Mouse (Mus musculus) C2C12 (cell line): ENCODE data around the gene Pigc. TPM values are rescaled to one million over a fixed set of nuclear protein-coding genes. Genes with fewer than 3 reads are reported as not detected.
A peak's percentile ranks its signal among the peaks of the same experiment; 100 is the strongest.

Experiments used
- H3K27me3 ChIP-seq: one replicate; pipeline ENCODE4 v1.6.1; 2011; ENCODE audit not compliant: control insufficient read depth, insufficient read depth, insufficient read length
- H3K36me3 ChIP-seq: one replicate; pipeline ENCODE4 v1.6.1; 2011; ENCODE audit not compliant: control insufficient read depth, insufficient read depth
- H3K4me3 ChIP-seq: one replicate; pipeline ENCODE4 v1.5.1; 2011; ENCODE audit warnings: mild to moderate bottlenecking, control low read depth; ENCODE audit not compliant: poor library complexity, insufficient read depth, severe bottlenecking
- H3K79me2 ChIP-seq: one replicate; pipeline ENCODE4 v1.6.1; 2011; ENCODE audit not compliant: control insufficient read depth, insufficient read depth
- H3K79me3 ChIP-seq: one replicate; pipeline ENCODE4 v1.6.1; 2011; ENCODE audit warnings: low read depth, control low read depth
- H3ac ChIP-seq: one replicate; pipeline ENCODE3; 2011; ENCODE audit warnings: low read depth; ENCODE audit not compliant: control insufficient read depth, insufficient read length
- CEBPB ChIP-seq: IDR thresholded peaks from one replicate; pipeline ENCODE4 v1.6.1; 2011; ENCODE audit warnings: low read depth, mild to moderate bottlenecking, control low read depth, moderate library complexity
- CTCF ChIP-seq: IDR thresholded peaks from one replicate; pipeline ENCODE4 v1.5.1; 2011; ENCODE audit not compliant: control insufficient read depth, insufficient read depth, insufficient read length
- FOSL1 ChIP-seq: IDR thresholded peaks from one replicate; pipeline ENCODE4 v1.8.0; 2011; ENCODE audit warnings: mild to moderate bottlenecking, low read length; ENCODE audit not compliant: poor library complexity, insufficient read depth, severe bottlenecking
- MAX ChIP-seq: IDR thresholded peaks from one replicate; pipeline ENCODE4 v1.6.1; 2011; ENCODE audit warnings: mild to moderate bottlenecking, control low read depth
- MYOD1 ChIP-seq: IDR thresholded peaks from one replicate; pipeline ENCODE4 v1.6.1; 2011; ENCODE audit warnings: low read depth; ENCODE audit not compliant: control insufficient read depth, insufficient read length
- MYOG ChIP-seq: IDR thresholded peaks from one replicate; pipeline ENCODE4 v1.6.1; 2011; ENCODE audit not compliant: control insufficient read depth, insufficient read length; ENCODE audit errors: extremely low read depth
- USF1 ChIP-seq: IDR thresholded peaks from one replicate; pipeline ENCODE4 v1.6.1; 2011; ENCODE audit warnings: low read depth, mild to moderate bottlenecking, control low read depth, moderate library complexity
- polyA plus RNA-seq: library from polyadenylated mRNA; unstranded; fragments of >200 nt; fragmentation: generic; extraction: Trizol; gene quantifications from one replicate; pipeline ENCODE4 v1.2.1, GENCODE M21; 2012; ENCODE audit warnings: missing spikeins

Gene Pigc
- polyA plus RNA-seq, 1 experiment = 9.2 TPM

- Histone ChIP-seq H3ac (no peak overlapping the region), H3K36me3 (no peaks in the 10 kb centered on the region), H3K27me3 (no peaks in the 10 kb centered on the region), H3K4me3 (no peak overlapping the region), H3K79me2 (no peaks in the 10 kb centered on the region), H3K79me3 (no peaks in the 10 kb centered on the region)
- TF ChIP-seq MYOD1 (no peak), USF1 (no peak), MAX (no peak), CEBPB (no peak), FOSL1 (no peak), CTCF (no peak), MYOG (no peak)
Measured at GRCm38 (mm10) chr1:162001328-162001727, 32.3 kb downstream of the Pigc start.

GRCm38 (mm10) chr1:162003729-162004517, 34.9 kb downstream of the Pigc start:
- H3K36me3 ChIP-seq = no peaks in the 10 kb centered on the region
- TF ChIP-seq CTCF (no peak), USF1 (peak; percentile 2), MYOG (no peak), FOSL1 (no peak)
- H3K79me3 ChIP-seq = no peaks in the 10 kb centered on the region
- no peak overlapping the region for H3K4me3 ChIP-seq
- H3ac ChIP-seq = no peak overlapping the region
- no peaks in the 10 kb centered on the region for H3K79me2 ChIP-seq
- no peaks in the 10 kb centered on the region for H3K27me3 ChIP-seq

GRCm38 (mm10) chr1:162004518-162004780, 35.5 kb downstream of the Pigc start:
- H3ac ChIP-seq = no peak overlapping the region
- H3K4me3 ChIP-seq = no peak overlapping the region
- H3K79me3 ChIP-seq = no peaks in the 10 kb centered on the region
- no peaks in the 10 kb centered on the region for H3K36me3 ChIP-seq
- H3K27me3 ChIP-seq = no peaks in the 10 kb centered on the region
- no peaks in the 10 kb centered on the region for H3K79me2 ChIP-seq
- TF ChIP-seq CEBPB (no peak), FOSL1 (no peak), CTCF (no peak), MAX (no peak), MYOD1 (no peak), USF1 (no peak), MYOG (no peak)

GRCm38 (mm10) chr1:162004821-162005770, 36.1 kb downstream of the Pigc start:
- H3K79me3 ChIP-seq = no peaks in the 10 kb centered on the region
- TF ChIP-seq MYOD1 (no peak), CTCF (no peak), USF1 (no peak), CEBPB (no peak), FOSL1 (no peak), MYOG (no peak), MAX (no peak)
- no peak overlapping the region for H3K4me3 ChIP-seq
- H3ac ChIP-seq = no peak overlapping the region
- H3K27me3 ChIP-seq = no peaks in the 10 kb centered on the region
- no peaks in the 10 kb centered on the region for H3K36me3 ChIP-seq
- no peaks in the 10 kb centered on the region for H3K79me2 ChIP-seq

GRCm38 (mm10) chr1:162006109-162006508, 37.1 kb downstream of the Pigc start:
- Histone ChIP-seq H3K4me3 (no peak overlapping the region), H3ac (no peak overlapping the region)
- peak; percentile 13 for TF ChIP-seq FOSL1
- no peak for TF ChIP-seq MAX
- TF ChIP-seq USF1 = no peak
- peak; percentile 82 for TF ChIP-seq CEBPB

More at GRCm38 (mm10) chr1:162006109-162006508, 37.1 kb downstream of the Pigc start:
- no peaks in the 10 kb centered on the region for H3K36me3 ChIP-seq
- H3K79me2 ChIP-seq = no peaks in the 10 kb centered on the region
- H3K27me3 ChIP-seq = no peaks in the 10 kb centered on the region
- H3K79me3 ChIP-seq = no peaks in the 10 kb centered on the region
